Mouse (Mus musculus) small intestine, adult 2 months (tissue): Measurements from ENCODE around the gene Ikzf3.

Source experiments
- CTCF ChIP-seq: fragments of 200-500 bp; IDR thresholded peaks from 2 replicates; pipeline ENCODE4 v1.5.1; 2012; ENCODE audit warnings: low read depth, mild to moderate bottlenecking, control low read depth, inconsistent platforms, low read length, moderate library complexity, mixed read lengths; ENCODE audit not compliant: insufficient replicate concordance, insufficient read length; ENCODE audit errors: extremely low read depth
- POLR2A ChIP-seq: fragments of 200-500 bp; IDR thresholded peaks from 2 replicates; pipeline ENCODE4 v1.6.1; 2012; ENCODE audit warnings: low read depth, mild to moderate bottlenecking, control low read depth, inconsistent platforms, low read length, moderate library complexity

DNA sequence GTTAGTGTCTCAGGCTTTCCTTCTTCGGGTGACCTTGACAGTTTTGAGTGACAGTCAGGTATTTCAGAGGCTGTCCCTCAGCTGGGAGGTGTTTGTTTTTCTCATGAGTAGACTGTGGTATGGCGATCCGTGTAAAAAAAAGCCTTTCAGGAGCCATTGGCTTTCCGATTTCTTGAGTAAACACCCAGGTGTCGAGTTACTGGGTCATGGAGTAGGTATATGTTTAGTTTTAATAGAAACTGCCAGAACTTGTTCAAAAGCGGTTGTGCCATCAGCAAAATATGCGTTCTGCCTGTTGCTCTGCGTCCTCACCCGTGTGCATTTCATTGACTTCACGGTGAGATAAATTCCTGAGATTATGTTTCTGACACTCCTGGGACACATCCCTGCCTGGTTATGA lies 25.4 kb downstream of the Ikzf3 start:
- TF ChIP-seq CTCF (no peak), POLR2A (no peak)
